Comparison of ENCODE assay signal across 10 mouse cellular contexts in the genomic region with DNA sequence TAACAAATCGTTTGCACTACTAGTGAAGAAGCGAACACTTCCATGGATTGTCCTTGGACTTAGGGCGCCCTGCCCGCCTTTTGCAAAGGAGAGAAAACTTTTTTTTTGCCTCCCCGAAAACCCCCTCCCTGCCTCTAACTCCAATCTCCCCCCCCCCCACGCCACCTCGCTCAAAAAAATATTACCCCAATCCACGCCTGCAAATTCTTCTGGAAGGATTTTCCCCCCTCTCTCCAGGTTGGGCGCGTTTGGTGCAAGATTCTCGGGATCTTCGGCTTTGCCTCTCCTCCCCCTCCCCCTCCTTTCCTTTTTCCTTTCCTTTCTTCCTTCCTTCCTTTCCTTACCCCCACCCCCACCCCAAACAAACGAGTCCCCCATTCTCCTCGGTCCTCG. TPM values are rescaled to one million over a fixed set of nuclear protein-coding genes. Genes with fewer than 3 reads are reported as not detected.
DNase-seq lines count a peak whose midpoint lies in the region; ATAC-seq and TF ChIP-seq lines count a peak whose summit lies in the region.
"Had no signal": no experiment of that assay in that cellular context is flagged by ENCODE, and none has a peak within 500 bp of the region (broad histone marks: within the 10 kb centered on the region; RNA-seq: fewer than 3 reads in every experiment).

No protein-coding gene starts in this region.

- peak overlapping the region; percentile 77 for H3K9ac ChIP-seq in embryonic facial prominence, embryonic 12.5 days
- no peak overlapping the region for H3K9ac ChIP-seq in hindbrain, embryonic 16.5 days (ENCODE audit: low read depth, low read length)
- H3K9ac ChIP-seq in midbrain, embryonic 15.5 days, result peak overlapping the region; percentile 50

- no peak for DNase-seq in kidney, adult 2 months
- no peak for DNase-seq in kidney, postnatal 10 days
- DNase-seq in adrenal gland, adult 2 months, result no peak
- no peak for DNase-seq in layer of hippocampus, adult 18-20 months (ENCODE audit: low spot score in 2 of 2)
- DNase-seq in adrenal gland, adult 8-10 months, result no peak
- DNase-seq: spleen, adult 18-20 months had no signal

- no peak for ATAC-seq in embryonic facial prominence, embryonic 12.5 days (ENCODE audit: insufficient number of reproducible peaks, insufficient read depth, low FRiP score, low TSS enrichment)
- ATAC-seq in hindbrain, embryonic 16.5 days, result no peak
- ATAC-seq in midbrain, embryonic 15.5 days (replicated peaks), result no peak

- H3K9me3 ChIP-seq in embryonic facial prominence, embryonic 12.5 days, result no peaks in the 10 kb centered on the region
- H3K9me3 ChIP-seq in hindbrain, embryonic 16.5 days (ENCODE audit: control insufficient read depth, low read length), result no peaks in the 10 kb centered on the region
- H3K9me3 ChIP-seq in midbrain, embryonic 15.5 days, result no peaks in the 10 kb centered on the region

- peak overlapping the region; percentile 98 for H3K27ac ChIP-seq in kidney, adult 2 months (ENCODE audit: insufficient read depth, low read depth, low read length)
- H3K27ac ChIP-seq in embryonic facial prominence, embryonic 12.5 days, result peak overlapping the region; percentile 90
- H3K27ac ChIP-seq in hindbrain, embryonic 16.5 days (ENCODE audit: low read depth, low read length), result no peak overlapping the region
- H3K27ac ChIP-seq in midbrain, embryonic 15.5 days, result peak overlapping the region; percentile 80

- H3K36me3 ChIP-seq in kidney, adult 2 months (ENCODE audit: control insufficient read depth, insufficient read depth, low read length), result no peaks in the 10 kb centered on the region
- H3K36me3 ChIP-seq in embryonic facial prominence, embryonic 12.5 days, result no peaks in the 10 kb centered on the region
- H3K36me3 ChIP-seq in hindbrain, embryonic 16.5 days (ENCODE audit: control insufficient read depth, insufficient read depth, low read length), result no peaks in the 10 kb centered on the region
- H3K36me3 ChIP-seq in midbrain, embryonic 15.5 days (replicated peaks), result no peaks in the 10 kb centered on the region
- H3K36me3 ChIP-seq: G1E had no signal

- H3K4me1 ChIP-seq in kidney, adult 2 months (ENCODE audit: control insufficient read depth, insufficient read depth, low read length), result peaks cover 6% of the 10 kb centered on the region; the same call in 1 of the 2 replicates
- peaks cover 14% of the 10 kb centered on the region; the same call in 1 of the 2 replicates for H3K4me1 ChIP-seq in embryonic facial prominence, embryonic 12.5 days
- peaks cover 11% of the 10 kb centered on the region for H3K4me1 ChIP-seq in hindbrain, embryonic 16.5 days (ENCODE audit: control insufficient read depth, insufficient read depth, low read depth, low read length)
- H3K4me1 ChIP-seq in midbrain, embryonic 15.5 days, result peaks cover 24% of the 10 kb centered on the region

- WGBS in kidney, adult 2 months, result under 1% methylated on average over 15 of the region's 15 CpGs
- under 1% methylated on average over 15 of the region's 15 CpGs for WGBS in embryonic facial prominence, embryonic 12.5 days
- WGBS in hindbrain, embryonic 16.5 days, result 1% methylated on average over 15 of the region's 15 CpGs
- WGBS in midbrain, embryonic 15.5 days, result 2% methylated on average over 13 of the region's 15 CpGs

- no peak for TF ChIP-seq CTCF in kidney, adult 2 months (conservative IDR thresholded peaks at IDR 0.05; ENCODE audit: insufficient read depth, insufficient read length, low read depth, low read length)

- TF ChIP-seq POLR2A in kidney, adult 2 months (IDR thresholded peaks at IDR 0.05; ENCODE audit: low read depth, low read length), result no peak

- peak overlapping the region; percentile 62 for H3K4me2 ChIP-seq in embryonic facial prominence, embryonic 12.5 days (replicated peaks)
- peak overlapping the region; percentile 42 for H3K4me2 ChIP-seq in hindbrain, embryonic 16.5 days (ENCODE audit: low read length)
- H3K4me2 ChIP-seq in midbrain, embryonic 15.5 days, result peak overlapping the region; percentile 48

- peak overlapping the region; percentile 97 for H3K4me3 ChIP-seq in kidney, adult 2 months (ENCODE audit: insufficient read depth, low read depth, low read length)
- peak overlapping the region; percentile 49 for H3K4me3 ChIP-seq in embryonic facial prominence, embryonic 12.5 days
- H3K4me3 ChIP-seq in hindbrain, embryonic 16.5 days (ENCODE audit: low read length), result peak overlapping the region; percentile 33
- H3K4me3 ChIP-seq in midbrain, embryonic 15.5 days, result peak overlapping the region; percentile 43

- H3K27me3 ChIP-seq in kidney, adult 2 months (replicated peaks; ENCODE audit: control insufficient read depth, insufficient read depth, low read length), result no peaks in the 10 kb centered on the region
- peaks cover 78% of the 10 kb centered on the region for H3K27me3 ChIP-seq in embryonic facial prominence, embryonic 12.5 days
- H3K27me3 ChIP-seq in hindbrain, embryonic 16.5 days (replicated peaks; ENCODE audit: control insufficient read depth, insufficient read depth, low read length), result peaks cover 72% of the 10 kb centered on the region
- peaks cover 69% of the 10 kb centered on the region for H3K27me3 ChIP-seq in midbrain, embryonic 15.5 days (replicated peaks)

RNA-seq across cellular contexts. Expression of a gene that starts 0.6 kb away (rescaled TPM):
- polyA plus RNA-seq in kidney, adult 2 months (2012; rRNA removed), result 14.3 and 19.2 TPM in 2 replicates
- polyA plus RNA-seq in embryonic facial prominence, embryonic 12.5 days (2016; fragmentation: Nextera tagmentation; extraction: Ambion mirVana), result 20.6 and 23.7 TPM in 2 replicates
- 0.95 TPM in 1 of 2 replicates, not detected in the other for polyA plus RNA-seq in hindbrain, embryonic 16.5 days (2015; fragmentation: Nextera tagmentation; extraction: Ambion mirVana)
- 15.5 and 18.2 TPM in 2 replicates for polyA plus RNA-seq in midbrain, embryonic 15.5 days (2015; fragmentation: Nextera tagmentation; extraction: Ambion mirVana)
- total RNA-seq in adrenal gland, adult 2 months (2021), result under 1 TPM in 1 of 2 experiments, not detected in 1; 0.55 TPM
- 0.18 and 0.24 TPM in 2 replicates for polyA plus RNA-seq in adrenal gland, adult 2 months (2012; rRNA removed)
- 10 to 100 TPM; 29.4 to 31.3 TPM for total RNA-seq in layer of hippocampus, adult 18-20 months (2021)
- under 1 TPM in 2 of 4 experiments, not detected in 2; 0.10 to 0.15 TPM for total RNA-seq in adrenal gland, adult 8-10 months (2022)
- polyA plus RNA-seq: G1E had no signal

Comparison
In these comparisons a context has a peak if more than half of its experiments do, and no peak if none do; other contexts are left out.
1. H3K4me3 ChIP-seq: peak in every context shown above with its lines; median percentile 97 in kidney, adult 2 months; 49 in embryonic facial prominence, embryonic 12.5 days; 43 in midbrain, embryonic 15.5 days; 33 in hindbrain, embryonic 16.5 days.